Comparison of ENCODE assay signal across 18 mouse cellular contexts in genomic region chr11:19468373-19468772, GRCm38 (mm10).
"Had no signal": no experiment of that assay in that cellular context is flagged by ENCODE, and none has a peak within 500 bp of the region (broad histone marks: within the 10 kb centered on the region; RNA-seq: fewer than 3 reads in every experiment).

No protein-coding gene starts in this region.

- DNase-seq: lung, embryonic 14.5 days; lung, postnatal 10 days; lung, postnatal 4 days; midbrain, embryonic 14.5 days; retina, postnatal 1 day; right cerebral cortex, adult 18-20 months; right cerebral cortex, postnatal 25 days; right cerebral cortex, postnatal 4 days; spleen, adult 18-20 months; thymus, adult 18-20 months; thymus, postnatal 14 days; thymus, postnatal 36 days had no signal

- H3K4me3 ChIP-seq: midbrain, embryonic 10.5 days; midbrain, embryonic 12.5 days; myocyte; neural tube, embryonic 13.5 days; neural tube, embryonic 15.5 days had no signal

- ATAC-seq: midbrain, embryonic 16.5 days had no signal

- H3K27me3 ChIP-seq: midbrain, embryonic 12.5 days; neural tube, embryonic 13.5 days; neural tube, embryonic 15.5 days had no signal

- H3K27ac ChIP-seq: midbrain, embryonic 10.5 days; midbrain, embryonic 12.5 days; neural tube, embryonic 13.5 days; neural tube, embryonic 15.5 days had no signal

- H3K9ac ChIP-seq: lung, embryonic 14.5 days; midbrain, embryonic 12.5 days; neural tube, embryonic 13.5 days; neural tube, embryonic 15.5 days had no signal

- H3K4me1 ChIP-seq: neural tube, embryonic 13.5 days had no signal

- H3K9me3 ChIP-seq: midbrain, embryonic 10.5 days; midbrain, embryonic 12.5 days; neural tube, embryonic 13.5 days; neural tube, embryonic 15.5 days had no signal

- H3K36me3 ChIP-seq: midbrain, embryonic 10.5 days; midbrain, embryonic 12.5 days; neural tube, embryonic 13.5 days; neural tube, embryonic 15.5 days had no signal

- H3K4me2 ChIP-seq: lung, embryonic 14.5 days; midbrain, embryonic 12.5 days; neural tube, embryonic 13.5 days; neural tube, embryonic 15.5 days had no signal
